Mouse (Mus musculus): Measurements from ENCODE around the gene Emsy.

The Emsy gene

DNA sequence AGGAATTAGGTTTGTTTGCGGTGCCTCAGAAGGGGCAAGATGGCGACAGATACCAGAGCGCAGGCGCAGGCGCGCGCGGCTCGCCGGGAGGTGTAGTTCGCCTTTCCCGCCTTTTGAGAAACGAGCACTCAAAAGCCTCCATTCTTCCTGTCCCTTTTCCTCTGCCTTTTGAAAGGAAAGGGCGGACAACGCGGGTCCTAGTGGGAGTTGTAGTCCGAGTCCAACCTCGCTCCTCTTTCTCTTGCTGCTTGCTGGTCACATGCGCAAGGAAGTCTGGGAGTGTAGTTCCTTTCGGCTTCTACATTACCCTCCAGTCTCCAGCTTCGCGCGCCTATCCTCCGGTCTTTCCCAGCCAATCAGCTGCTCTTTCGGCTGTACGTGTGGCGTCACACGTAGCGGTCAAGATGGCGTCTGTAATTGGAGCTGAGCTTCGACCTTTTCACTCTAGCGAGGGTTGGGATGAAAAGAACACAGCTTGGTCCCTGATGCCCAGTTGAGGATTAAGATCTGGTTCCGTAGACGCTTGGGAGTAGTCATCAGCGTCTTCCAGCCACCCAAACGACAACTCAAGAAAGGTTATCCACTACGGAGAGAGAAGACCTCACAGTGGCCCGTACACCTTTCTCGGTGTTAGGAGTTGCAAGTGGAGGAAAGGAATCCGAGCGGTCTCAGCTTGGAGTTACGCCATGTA is at the start of gene Emsy:
TSS of gene Emsy (minus strand) at position 253 of the 691 bp plus-strand sequence.
- DNase-seq = peak; percentile 99

DNA sequence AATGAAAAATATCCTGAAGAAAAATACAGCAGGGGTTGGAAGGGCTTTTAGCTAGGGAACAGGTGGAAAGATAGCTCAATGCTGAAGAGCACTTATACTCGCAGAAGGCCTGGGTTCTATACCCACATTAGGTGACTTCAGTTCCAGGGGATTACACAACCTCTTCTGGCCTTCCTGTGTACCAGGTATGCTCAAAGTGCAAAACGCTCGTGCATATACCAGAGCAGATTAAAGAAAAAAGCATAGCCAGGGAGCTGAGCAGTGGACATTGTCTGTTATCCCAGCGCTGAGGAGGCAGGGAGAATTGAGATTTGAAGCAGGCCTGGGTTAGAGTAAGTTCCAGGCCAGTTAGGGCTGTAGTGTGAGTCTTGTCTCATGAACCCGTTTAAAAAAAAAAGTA is 47.7 kb upstream of the Emsy start:
- no peak for DNase-seq

DNA sequence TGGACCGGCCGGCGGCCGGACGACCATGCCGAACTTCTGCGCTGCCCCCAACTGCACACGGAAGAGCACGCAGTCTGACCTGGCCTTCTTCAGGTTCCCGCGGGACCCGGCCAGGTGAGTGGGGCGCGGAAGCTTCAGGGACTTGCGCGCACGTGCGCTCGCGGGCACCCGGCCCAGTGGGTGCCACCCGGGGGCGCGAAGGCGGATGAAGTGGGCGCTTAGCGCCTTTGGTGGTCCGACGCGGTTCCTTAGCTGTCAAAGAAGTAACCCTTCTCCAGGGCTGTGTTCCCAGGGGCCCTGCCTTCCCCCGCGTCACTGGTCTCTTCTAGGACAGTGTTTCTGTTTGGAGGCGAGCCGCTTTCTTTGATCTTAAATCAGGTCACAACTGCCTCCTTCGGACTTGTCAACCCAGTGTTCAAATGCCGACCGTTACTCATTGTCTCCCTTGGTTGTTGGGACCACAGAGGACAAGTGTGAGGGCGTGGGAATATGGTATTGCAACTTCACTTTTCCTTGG is 46.8 kb upstream of the Emsy start:
- peak; percentile 38 for DNase-seq

DNA sequence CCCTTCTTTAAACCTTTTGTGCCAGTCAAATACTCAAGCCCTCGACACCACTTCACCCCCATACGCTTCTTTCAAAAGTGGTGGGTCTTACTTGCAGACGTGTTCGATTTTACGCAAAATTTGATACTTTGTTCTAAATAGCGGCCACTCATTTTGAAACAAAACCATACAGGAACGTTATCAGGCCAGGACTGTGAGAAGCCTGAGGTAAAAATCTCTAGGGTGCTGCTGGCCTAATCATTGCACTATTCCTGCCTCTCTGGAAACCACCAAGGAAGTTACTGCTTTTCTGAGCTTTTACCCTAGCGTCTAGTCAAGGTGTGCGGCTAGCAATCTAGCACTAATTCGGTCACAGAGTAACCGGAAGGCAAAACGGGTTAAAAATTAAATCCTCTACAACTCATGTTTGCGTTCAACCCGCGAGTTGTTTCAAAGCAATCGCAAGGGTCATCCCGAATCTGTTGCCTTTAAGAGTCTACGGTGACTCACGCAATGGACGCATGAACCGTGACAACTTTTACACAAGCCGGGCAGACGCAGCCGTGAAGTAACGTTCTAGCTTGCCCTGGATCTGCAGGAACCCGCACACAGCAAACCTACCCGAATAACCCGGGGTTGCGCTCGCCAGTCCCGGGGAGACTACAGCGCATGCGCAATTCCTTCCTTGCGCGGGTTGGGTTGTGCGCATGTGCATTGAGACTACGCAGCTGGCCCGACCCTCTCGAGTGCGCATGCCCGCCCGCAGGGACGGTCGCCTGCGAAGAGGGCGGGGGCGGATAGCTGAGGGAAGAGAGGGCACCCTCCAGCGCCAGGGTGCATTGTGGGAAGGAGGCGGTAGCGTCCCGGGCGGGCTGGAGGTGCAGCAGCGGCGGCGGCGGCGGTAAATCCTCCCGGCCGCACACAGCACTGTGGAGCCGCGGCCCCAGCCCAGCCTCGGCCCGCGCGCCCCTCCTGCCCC is 46.0 kb upstream of the Emsy start, which contains the start of gene Thap12:
TSS of gene Thap12 (plus strand) at position 821 of the 958 bp plus-strand sequence.
- DNase-seq = peak; percentile 99

DNA sequence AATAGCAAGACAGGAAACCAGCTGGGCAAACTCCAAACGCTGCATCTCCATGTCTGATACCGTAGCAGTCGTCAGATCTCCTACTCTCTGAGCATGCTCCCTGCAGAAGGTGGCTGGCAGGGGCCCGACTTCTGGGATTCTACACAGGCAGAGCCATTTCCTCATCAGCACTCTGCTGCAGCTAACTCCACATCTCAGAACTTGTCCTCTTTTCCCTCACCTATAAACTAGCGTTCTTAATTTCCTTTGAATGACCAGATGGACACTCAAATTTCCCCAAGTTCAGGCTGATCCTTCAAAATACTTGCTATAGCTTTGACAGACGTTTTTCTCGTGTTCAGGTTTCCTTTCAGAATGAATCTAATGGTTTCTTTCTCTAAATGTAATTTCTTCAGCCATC is 45.2 kb upstream of the Emsy start:
- DNase-seq = no peak

DNA sequence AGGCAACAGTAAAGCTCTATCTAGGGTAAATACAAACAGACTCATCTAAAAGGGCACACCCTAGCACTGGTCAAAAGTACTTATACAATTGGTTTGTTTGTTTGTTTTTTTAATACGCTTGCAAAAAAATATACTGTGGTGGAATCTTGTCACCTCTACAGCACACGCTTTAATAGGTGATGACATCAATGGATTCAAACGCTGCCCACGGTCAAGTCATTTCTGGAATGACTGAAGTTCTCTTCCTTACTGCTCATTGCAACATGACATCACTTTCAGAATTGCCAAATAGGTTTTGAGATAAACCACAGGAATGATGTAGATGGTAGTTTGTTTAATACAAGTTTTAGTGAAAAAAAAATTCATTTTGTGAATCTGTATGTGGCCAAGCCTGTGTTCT is 42.0 kb upstream of the Emsy start:
- no peak for DNase-seq

DNA sequence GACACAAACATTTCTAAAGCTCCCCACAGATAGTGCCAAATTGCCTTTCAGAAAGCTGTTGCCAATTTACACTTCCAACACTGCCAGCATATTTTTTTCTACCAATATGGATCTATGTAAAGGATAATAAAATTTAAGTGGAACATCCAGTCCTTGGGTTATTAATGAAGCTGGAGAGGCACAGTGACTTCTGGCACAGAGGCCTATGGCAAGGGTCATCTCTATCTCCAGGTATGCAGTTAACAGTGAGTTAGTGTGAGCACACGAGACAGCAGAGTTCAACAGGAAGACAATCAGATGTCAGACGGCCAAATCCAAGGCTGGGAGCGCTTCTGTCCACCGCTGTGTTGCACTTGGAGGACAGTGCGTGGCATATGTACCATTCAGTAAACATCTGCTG is 41.5 kb upstream of the Emsy start:
- DNase-seq = no peak

DNA sequence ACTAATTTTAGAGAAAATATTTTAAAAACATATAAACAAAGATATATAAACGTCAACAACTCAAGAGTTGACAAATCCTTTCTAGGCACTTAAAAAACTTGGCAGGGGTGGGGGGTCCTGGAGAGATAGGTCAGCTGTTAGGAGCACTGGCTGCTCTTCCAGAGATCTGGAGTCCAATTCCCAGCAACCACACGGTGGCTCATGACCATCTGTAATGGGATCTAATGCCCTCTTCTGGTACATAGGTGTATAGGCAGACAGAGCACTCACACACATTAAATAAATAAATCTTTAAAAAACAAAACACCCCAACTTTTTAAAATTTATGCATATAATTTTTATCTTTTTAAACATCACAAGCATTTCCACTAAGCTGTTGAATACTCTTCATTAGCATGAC is 40.9 kb upstream of the Emsy start:
- no peak for DNase-seq

DNA sequence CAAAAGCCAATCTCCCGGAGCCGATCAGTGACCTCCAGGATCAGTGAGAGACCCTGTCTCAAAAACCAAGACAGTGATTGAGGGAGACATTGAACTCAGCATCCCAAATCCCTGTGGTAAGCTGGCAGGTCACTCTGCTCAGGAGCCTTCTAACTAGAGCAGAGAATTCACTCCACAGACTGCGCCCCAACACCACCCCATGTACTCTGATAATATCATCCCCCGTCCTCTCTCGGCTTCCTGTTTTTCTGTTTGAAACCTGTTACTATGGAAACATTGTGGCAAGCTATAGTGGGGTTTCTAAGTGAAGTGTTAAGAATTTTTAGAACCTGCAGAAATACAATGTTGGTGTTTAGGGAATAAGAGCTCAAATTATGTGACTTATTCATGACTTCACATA is 37.5 kb upstream of the Emsy start:
- DNase-seq = no peak

DNA sequence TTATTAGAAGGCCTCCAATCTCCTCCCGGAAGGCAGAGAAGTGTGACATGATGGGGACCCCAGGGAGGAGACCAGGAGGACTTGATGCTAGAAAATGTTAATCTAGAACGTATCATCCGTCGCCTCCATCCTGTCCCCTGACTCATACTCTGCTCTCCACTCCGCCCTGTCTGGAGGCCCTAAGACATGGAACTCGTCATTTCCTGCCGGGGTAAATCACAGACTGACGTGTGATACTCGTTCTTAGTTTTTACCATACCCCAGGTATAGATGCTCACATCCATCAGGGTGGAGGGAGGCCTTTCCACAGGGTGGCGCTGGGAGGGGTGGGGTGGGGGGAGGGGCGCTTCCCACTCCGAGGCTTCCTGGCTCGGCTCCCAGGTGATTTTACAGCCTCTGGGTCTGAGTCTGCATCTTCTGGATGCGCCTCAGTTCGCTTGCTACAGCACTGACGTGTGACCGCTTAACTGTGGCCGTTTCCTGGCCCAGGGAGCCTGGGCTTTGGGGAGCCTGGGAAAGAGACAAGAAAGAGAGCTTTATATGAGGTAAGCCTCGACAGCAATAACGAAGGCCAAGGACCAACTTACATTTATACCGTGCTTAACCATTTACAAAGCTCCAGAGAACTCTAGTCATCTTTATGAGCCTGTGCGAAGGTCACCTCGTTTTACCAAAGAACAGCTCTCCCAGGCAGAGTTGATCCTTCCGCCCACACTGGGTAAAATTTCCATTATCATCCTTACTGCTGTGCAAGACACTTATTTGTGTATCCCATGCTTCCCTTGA is 36.4 kb upstream of the Emsy start:
- peak; percentile 67 for DNase-seq

DNA sequence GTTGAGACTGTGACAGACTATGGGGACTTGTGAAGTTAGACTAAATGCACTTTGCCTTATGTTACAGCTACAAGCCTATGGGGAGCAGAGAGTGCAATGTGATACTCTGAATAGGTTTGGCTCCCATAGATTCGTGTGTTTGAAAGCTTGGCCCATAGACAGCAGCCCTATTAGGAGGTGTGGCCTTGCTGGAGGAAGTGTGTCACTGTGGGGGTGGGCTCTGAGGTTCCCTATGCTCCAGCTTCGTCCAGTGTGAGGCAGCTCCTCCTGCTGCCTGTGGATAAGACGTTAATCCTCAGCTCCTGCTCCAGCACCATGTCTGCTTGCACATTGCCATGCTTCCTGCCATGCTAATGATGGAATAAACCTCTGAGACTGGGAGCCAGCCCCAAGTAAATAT is 34.2 kb upstream of the Emsy start:
- DNase-seq = no peak

DNA sequence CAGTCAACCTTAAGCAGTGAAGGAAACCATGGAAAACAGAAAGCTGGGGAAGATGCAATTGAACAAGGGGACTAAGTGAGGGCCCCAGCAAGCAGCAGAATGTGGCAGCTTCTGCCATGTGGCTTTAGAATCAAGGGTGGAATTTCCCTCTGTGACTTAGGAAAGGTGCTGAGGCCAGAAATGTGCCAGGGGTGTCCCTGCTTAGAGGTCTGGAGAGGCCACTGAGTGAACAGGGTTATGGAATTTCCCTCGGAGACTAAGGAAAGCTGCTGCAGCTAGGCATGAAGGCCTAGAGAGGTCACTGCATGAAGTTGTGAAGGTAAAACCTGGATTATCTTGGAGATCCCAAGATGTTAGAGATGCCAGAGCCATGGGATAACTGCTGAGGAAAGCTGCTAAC is 33.5 kb upstream of the Emsy start:
- no peak for DNase-seq

DNA sequence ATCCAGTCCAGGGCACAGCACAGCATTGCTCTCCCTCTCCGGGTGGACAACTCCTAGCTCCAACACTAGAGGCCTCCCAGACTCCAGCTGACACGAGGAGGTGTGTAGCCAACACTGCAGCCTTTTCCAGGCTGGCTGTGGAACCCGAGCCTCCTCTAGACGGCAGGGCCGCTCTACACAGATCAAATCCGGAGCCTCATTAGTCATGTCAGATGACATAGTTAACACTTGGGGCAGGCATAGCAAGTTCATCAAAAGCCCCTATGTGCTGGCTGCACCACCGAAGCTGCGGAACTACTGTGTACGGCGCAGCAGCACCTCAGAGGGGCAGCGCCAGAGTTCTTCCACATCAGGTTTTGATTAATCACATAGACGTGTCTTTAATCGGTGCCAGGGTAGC is 29.3 kb upstream of the Emsy start:
- no peak for DNase-seq

DNA sequence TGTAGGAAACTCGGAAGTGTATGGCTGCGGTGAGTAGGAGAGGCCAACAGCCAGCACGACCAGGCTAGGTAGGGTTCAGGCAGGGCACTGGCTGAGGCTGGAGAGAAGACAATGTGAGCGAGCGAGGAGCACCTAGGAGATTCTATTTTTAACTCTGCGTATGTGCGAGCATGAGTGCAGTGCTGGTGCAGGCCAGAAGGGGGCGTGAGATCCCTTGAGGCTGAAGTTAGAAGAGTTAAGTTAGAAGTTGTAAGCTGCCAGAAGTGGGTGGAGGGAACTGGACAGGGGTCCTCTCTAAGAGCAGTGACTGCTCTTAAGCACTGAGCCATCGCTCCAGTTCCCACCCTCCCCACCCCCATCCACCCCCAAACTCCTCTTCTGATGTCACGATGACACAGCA is 26.2 kb upstream of the Emsy start:
- DNase-seq = no peak

DNA sequence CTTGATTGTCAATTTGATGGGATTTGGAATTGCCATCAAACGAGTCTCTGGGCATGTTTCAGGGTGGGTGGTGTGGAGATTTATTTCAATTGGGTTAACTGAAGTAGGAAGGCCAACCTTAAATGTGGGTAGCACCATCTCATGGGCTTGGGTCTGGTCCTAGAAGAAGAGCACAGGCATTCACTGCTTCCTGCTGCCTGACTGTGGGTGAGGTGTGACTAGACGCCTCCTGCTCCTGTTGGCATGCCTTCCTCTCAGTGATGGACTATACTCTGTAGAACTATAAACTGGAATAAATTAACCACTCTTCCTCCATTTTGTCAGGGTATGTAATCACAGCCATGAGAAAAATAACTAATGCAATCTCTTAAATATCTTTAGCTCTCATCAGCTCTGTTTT is 24.1 kb upstream of the Emsy start:
- DNase-seq = no peak

DNA sequence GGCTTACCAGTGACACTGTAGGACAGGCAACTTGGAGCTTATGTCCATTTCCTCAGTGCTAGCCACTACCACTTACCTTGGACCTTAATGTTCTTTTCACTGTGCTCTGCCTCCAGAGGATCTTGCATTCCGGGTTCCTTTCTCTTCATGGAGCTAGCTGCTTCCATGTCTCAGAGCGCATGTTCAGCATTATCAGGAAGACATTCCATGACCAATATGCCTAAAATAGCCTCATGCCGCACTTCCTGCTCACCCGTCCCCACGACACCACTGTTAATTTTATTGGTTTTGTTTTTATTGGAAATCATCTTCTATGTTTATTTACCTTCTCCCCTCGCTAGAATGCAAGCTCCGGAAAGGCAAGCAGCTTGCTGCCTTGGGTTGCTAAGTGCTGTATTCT is 21.9 kb upstream of the Emsy start:
- DNase-seq = peak; percentile 28

DNA sequence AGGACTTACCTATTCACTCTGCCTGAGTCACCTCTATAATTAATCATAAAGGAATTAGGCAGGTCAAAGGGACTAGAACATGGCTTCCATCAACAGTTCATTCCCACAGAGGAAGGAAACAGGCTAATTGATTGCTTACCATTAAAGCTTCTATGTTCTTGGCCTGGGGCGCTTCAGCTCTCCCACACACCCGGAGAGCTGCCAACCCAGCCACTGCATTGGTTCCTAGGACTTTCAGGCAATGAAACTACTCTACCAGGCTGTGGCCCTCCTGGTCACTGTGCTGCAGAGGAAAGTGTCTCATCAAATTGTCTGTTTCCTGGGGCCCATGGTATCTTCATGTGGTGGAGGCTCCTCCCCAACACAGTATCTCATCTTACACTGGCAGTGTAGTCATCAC is 20.9 kb upstream of the Emsy start:
- peak; percentile 39 for DNase-seq

DNA sequence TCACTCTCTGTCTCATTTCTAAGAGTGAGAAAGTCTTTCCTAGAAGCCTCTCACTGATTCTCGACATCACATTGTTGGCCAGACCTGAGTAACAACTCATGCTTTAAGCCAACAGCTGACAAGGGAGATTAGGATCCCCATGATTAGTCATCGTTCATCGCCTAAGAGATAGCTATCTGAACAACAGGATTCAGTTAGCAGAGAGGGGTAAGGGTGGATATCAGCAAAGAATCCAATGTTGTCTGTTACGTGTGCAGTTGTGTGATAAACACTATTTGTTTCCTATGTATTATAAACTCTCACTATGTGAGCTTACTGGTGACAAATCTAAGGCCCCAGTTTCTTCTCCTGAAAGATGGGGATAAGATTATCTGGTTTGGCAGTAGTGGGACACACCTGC is 17.8 kb upstream of the Emsy start:
- no peak for DNase-seq

DNA sequence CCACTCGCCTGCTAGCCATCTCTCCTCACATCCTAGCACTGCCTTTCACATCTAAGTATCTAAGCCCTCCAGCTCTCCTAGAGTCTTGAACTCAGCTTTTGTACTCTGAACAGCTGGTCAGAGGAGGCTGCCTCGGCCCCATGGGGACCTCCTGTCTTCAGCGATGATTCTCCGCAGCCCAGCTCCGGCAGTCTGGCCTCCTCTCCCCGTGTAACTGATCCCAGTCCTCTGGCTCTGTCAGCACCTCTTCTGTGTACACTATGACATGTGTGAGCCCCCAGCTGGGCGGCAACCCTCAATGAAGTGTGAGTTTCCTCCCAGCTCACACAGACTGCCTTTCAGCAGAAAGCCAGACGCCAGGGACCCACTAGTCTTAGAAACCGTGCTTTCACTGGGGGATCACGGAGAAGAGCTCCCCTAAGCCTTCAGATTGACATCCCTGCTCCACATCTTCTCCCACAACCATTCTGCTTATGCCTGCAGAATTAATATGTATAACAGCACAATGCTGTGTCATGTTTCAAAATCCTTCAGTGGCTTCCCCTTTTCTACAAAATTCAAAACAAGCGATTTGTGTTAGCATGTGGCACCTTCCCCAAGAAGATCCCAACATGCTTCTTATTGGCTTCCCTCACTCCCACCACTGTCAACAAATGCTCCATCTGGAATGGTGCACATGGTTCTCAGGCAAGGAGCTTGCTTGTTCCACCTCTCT is 15.8 kb upstream of the Emsy start:
- no peak for DNase-seq

DNA sequence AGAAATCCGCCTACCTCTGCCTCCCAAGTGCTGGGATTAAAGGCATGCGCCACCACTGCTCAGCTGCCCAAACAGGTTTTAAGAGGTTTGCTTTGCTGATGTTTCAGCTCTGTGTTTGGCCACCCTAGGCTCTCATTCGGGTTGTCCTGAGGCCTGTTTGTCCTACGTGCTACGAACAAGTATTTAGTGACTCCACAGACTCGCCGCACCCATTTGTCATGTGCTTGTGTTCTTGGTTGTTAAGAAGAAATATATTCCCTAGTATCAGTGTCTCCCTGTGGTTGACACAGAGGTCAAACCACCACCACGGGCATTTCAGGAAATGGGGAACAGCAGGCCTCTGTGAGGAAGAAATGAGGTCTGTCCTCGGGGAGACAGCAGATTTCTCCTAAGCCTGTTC is 14.8 kb upstream of the Emsy start:
- DNase-seq = peak; percentile 33

DNA sequence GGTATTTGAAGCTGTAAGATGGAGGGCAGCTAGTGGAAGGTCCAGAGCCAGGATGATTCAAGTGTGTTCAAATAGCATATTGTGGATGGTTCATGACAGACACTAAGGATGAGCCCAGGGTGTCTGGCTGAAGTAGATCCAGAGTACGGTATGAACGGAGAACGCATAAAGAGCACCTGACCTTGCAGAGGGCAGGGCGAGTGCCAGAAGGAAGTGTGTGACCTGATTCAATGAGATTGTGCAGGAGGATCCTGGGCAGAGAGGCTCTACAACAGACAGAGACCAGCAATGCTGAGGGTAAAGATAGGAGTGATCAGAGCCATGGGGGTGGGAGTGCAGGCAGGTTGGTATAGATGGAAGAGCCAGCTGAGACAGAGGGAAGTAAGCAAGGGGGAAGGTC is 14.2 kb upstream of the Emsy start:
- DNase-seq = no peak

DNA sequence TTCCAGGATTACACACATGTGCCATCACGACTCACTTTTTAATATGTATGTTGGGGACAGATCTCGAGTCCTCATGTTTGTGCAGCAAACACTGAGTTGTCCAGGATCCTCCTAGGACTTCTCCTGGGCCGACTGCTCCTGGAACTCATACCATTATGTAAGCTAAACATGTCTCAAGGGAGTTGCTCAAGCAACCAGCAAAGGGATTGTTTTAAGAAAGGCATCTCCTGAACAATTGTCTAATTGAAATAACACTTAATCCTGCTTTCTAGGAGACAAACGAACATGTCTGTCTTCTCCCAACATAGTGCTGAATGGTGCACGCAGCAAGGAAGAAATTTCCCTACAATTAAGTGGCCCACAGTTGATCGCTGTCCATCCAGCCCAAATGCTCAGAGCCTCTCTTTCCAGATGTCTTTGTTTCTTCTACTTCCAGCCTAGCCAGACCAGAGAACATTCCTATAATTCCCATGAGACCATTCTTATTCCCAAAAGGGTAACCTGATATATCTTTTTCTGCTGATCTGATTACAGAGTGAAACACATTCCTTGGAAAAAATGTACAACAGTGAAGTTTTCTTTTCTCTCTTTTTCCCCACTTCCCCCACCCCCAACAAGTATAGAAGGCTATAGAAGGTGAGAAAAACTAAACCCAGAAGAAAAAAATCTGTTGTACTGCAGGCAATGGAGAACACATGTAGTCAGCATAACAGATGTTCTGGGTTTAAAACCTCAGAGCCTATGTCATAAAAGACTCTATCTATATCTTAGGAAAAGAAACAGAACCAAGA is 11.6 kb upstream of the Emsy start:
- no peak for DNase-seq

All from kidney, adult 11 months (tissue).